Mouse (Mus musculus) brain, adult 2 months (tissue): ENCODE measurements around the gene Eomes.

Experiments
- DNase-seq: peaks from one replicate; pipeline ENCODE4 v3.0.0; 2011; ENCODE audit warnings: low read depth, low spot score

Gene Eomes

GRCm38 (mm10) chr9:118487636-118488035 lies 9.6 kb downstream of the Eomes start:
- peak; percentile 8 for DNase-seq

GRCm38 (mm10) chr9:118488138-118488895 lies 10.3 kb downstream of the Eomes start:
- peak; percentile 71 for DNase-seq

- no peak for DNase-seq
Measured at GRCm38 (mm10) chr9:118488896-118489578, 11.0 kb downstream of the Eomes start.

DNA sequence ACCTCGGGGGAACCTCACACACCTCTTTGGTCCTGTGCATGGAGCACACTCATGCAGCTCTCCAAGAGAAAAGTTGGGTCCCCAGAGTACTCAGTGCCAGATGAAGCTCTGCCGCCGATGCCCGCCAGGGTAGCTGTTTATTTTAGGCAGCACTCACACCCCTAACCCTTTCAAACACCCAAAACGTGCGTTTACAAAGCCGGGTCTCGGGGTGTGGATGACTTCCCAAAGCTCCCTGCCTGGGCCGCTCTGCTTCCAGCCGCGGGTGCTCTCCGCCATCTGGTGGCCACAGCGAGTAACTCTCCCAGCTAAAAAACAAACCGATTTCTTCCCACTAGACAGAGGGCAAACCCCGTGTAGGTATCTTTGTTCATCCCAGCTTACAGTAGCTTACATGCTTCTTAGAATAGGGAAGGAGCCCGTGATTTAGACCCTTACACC lies 11.6 kb downstream of the Eomes start:
- DNase-seq: peak; percentile 77

DNA sequence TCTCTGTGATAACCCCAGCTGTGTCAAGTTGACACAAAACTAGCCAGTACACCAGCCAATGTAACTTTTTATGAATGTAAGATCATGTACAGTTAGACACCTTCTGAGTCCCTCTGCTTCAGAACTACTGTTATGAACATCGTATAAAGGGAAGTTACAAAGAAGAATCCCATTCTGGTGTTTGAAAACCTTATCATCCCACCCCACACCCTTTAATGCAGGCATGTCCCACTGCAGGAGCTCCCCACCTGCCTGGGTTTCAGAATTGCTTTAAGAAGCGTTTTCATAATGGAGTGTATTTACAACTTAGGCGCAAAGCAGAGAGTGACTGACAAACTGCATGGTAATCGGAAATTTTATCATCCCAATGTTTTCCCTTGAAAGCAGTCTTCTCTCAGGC lies 13.2 kb downstream of the Eomes start:
- DNase-seq: no peak

- DNase-seq: no peak
Measured at GRCm38 (mm10) chr9:118492932-118493698, 15.1 kb downstream of the Eomes start.

DNA sequence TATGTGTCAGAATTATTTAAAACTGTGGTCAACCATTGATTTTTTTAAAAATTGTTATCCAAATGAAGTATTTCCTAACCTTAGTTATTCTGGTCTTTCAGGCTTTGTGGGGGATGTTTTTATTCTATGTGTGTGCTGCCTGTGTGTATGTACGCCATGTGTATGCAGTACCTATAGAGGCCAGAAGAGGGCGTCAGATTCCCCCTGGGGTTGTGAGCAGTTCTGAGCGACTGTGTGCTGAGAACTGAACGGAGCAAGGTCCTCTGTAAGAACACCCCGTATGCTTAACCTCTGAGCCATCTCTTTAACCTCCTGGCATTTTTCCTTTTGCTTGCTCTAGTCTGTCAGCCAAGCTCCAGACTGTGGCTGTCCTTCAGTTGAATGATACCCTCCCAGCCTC lies 16.1 kb downstream of the Eomes start:
- DNase-seq: no peak

- DNase-seq: no peak
Measured at GRCm38 (mm10) chr9:118495933-118496332, 17.9 kb downstream of the Eomes start.

GRCm38 (mm10) chr9:118496952-118497351 lies 18.9 kb downstream of the Eomes start:
- no peak for DNase-seq

GRCm38 (mm10) chr9:118498061-118498460 lies 20.0 kb downstream of the Eomes start:
- DNase-seq: no peak

- DNase-seq: no peak
Measured at GRCm38 (mm10) chr9:118500963-118501362, 23.0 kb downstream of the Eomes start.

- no peak for DNase-seq
Measured at GRCm38 (mm10) chr9:118504656-118505055, 26.6 kb downstream of the Eomes start.

- peak; percentile 97 for DNase-seq
Measured at GRCm38 (mm10) chr9:118506020-118506403, 28.0 kb downstream of the Eomes start, which contains the start of gene Golga4. Gene Golga4 (plus strand): TSS chr9:118506267.

DNA sequence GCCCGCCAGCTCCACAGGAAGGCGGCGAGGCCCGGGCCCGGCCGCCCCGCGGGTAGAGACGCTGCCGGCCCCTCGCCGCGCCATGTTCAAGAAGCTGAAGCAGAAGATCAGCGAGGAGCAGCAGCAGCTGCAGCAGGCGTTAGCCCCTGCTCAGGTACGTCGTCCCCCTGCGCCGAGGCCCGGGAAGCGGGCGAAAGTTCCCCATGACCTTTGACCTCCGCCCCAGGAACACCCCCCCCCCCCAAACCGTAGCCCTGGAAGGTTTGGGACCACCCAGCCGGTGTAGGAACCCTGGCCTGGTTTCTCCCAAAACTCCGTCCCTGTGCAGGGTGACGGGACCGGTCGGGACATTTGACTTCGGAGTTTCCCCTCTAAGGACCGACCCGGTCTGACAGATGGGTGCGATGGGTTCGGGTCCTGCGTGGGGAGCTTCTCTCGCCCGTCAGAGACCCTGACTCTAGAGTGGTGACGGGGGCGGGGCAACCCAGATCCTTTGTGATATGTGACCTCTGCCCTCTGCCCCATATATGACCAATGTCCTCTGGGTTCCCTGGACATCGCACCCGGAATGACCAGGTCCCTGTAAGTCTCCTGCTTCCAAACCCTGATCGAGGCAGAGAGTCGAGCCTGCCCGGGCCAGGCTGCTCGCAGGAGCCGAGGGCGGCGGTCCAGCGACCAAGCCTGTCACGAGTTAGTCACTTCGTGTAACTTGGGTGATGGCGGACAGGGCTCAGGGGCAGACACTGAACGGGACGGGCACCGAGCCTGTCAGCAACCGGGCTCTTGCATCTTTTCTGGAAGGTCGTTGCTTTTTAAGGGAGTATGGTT lies 28.6 kb downstream of the Eomes start:
- peak; percentile 27 for DNase-seq

GRCm38 (mm10) chr9:118507552-118507951 lies 29.5 kb downstream of the Eomes start:
- DNase-seq: peak; percentile 20

- peak; percentile 71 for DNase-seq
Measured at GRCm38 (mm10) chr9:118508601-118509000, 30.6 kb downstream of the Eomes start.

DNA sequence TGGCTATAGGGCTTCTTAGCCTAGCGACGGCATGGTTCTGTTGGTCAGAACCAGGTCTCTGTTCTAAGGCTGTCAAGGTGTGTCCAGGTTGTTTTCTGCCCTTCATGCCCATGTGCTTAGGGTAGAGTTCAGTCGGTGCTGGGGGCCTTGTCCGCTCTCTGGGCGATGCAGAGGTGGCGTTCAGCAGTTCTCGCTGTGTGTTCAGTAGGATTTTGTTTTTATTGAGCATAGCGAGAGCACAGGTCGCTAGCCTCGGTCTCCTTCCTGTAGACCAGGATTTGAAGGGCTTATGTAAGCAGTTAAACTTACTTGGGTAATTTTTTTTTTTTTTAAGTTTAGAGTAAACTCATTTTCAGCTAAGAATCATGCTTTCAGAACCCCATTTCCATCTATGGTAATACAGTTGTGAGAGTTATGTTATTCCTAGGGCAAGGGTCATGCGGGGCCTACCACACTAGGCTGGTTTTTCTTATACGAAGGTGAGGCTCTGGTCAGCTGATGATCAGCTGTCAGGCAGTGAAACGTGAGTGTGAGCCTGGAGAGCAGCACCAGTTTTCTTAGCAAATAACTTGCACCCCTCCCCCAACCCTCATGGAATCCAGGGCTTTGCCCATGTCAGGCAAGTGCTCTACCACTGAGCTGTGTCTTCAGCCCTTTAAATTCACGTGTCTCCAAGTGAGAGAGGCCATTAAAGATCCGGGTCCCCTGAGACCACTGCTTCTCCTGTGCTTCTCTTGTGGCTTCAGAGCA lies 33.1 kb downstream of the Eomes start:
- DNase-seq: no peak

DNA sequence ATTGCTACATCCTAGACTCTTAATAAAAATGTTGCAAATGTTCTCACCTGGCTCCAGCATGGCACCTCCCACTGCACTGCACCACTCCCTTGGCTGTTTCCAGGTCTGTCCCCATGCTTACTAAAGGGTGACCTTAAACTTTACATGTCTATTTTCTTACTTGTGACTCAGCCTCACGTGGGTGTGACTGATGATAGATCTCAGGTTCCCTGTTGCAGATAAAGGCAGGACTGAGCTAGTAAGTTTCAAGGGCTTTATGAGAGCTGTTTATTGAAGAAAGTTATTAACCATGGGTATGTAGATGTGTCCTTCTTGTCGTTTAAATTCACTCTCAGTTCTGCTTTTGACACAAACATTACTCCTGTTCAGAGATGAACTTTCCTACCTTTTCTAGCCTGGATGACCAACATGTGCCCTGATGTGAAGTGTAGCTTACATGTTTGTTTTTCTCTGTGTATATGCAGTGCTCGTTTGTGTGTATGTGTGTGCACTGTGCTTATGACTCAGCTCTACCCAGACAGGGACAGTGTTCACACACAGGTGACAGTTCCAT lies 34.7 kb downstream of the Eomes start:
- DNase-seq: peak; percentile 59

GRCm38 (mm10) chr9:118515476-118515875 lies 37.5 kb downstream of the Eomes start:
- DNase-seq: peak; percentile 15

- DNase-seq: no peak
Measured at GRCm38 (mm10) chr9:118516162-118516561, 38.1 kb downstream of the Eomes start.
